Mouse (Mus musculus) heart, postnatal 36 days (tissue): Measurements from ENCODE around the gene Imp3. TPM values are rescaled to one million over a fixed set of nuclear protein-coding genes. Genes with fewer than 3 reads are reported as not detected.
"Not testable (repeated sequence)": the region's sequence is repeated elsewhere in the genome, so short reads cannot be mapped to it uniquely, and the experiment has no call there.

ENCODE experiments used
- DNase-seq, 2 experiments: peaks; one replicate each; pipeline ENCODE4 v3.0.0; 2021 to 2022
- intact Hi-C: fragments of 180-260 bp; cut with DNase I; formaldehyde crosslinking; loops from one replicate; pipeline ENCODE4 v1.15.1; 2025
- total RNA-seq, 2 experiments: library from RNA; stranded (reverse); gene quantifications; 2 replicates each; pipeline ENCODE4 v1.2.3; 2021

Imp3 gene
- total RNA-seq, 2 experiments from 2014 or later, result 55.1 to 60.7 TPM

DNA sequence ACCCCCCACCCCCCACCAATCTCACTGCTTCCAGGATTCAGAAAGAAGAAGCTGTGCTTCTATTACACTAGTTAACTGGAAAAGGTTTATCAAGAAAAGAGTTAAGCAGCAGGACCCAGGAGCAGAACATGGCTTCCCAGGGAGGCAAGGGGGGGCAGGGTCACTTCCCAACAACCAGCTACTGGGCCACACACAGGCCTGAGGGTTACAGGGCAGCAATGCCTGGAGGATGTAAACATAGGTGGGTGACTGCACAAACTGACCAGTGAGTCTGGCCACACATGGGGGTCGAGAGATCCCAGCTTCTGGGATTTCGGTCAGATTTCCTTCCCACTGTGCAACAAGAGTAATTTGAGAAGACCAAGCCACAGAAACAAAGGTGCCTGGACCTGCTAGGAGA is 20.1 kb upstream of the Imp3 start:
- no peak for DNase-seq
- intact Hi-C loops, result no loop called here

DNA sequence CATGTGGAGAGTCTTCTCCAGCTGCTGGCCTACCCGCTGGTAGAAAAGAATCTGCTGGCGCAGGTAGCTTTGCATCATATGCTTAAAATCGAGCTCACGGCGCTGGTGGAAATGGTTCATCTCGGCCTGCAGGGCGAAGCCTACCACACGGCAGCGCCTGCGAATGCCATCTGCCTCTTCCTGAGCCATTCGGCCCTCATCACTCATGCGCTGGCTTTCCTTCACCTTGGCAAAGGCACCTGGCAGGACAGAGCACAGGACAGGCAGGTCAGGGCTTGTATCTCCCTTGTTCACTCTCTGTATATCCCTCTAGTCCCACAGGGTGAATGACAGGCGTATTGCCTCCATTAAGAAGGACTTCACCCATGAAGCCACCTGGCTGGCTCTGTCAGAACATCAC is 18.8 kb upstream of the Imp3 start:
- no peak for DNase-seq
- intact Hi-C loops, result no loop called here

DNA sequence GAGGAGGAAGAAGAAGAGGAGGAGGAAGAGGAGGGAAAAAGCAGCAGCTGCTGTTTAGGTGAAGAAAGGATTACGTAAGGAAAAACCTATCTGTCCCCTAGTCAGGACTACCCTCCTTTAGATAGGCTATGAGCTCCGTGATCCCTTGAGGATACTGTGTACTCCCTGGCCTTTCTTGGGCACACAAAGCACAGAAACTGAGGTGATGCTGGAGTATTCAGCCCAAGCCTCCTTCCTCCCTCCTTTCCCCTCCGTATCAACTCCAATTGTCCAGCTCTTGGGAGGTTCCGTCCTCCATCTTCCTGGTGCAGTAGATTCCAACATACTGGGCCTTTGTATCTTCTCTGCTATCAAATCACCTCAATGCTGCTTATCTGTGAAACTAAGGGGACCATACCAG is 14.5 kb upstream of the Imp3 start:
- intact Hi-C loops, result loop anchor here (2.0 kb wide), 1 partner anchor 26 kb away; no protein-coding TSS in a partner anchor
- no peak for DNase-seq

DNA sequence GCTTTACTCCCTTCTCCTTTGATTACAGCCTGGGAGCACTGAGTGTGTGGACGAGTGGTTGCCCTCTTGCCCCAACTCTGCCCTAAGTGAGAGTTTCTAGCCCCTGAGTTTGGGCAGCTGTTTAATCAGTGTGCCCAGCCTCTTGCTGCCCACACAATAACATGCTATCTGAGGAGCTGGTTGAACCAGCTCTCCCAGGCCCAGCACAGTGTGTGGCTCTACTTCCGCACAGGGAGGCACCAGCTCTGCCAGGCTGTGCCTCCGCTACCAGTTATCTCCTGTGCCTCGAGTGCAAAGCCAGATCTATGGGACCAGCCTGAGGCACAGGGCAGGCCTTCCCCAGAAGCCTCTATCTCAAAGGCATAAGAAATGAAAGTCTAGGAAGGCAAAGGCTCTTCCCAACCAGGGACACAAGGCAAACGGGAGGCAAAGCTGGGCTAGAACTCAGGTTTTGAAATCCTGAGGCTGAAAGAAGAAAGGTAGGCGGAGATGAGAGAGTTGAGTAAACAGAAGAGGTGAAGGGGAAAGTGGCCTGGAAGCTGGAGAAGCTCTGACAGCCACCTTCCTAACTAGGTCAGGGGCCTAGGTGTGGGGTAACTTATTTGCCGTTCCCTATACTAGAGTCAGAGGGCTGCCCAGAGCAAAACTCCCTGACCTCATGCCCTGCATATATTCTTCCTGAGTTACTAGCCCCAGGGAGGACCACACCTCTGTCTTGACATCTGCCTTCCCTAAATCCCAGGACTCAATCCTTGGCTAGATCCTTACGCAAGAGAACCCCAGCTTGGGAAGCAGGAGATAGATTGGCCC is 13.2 kb upstream of the Imp3 start:
- no peak for DNase-seq

DNA sequence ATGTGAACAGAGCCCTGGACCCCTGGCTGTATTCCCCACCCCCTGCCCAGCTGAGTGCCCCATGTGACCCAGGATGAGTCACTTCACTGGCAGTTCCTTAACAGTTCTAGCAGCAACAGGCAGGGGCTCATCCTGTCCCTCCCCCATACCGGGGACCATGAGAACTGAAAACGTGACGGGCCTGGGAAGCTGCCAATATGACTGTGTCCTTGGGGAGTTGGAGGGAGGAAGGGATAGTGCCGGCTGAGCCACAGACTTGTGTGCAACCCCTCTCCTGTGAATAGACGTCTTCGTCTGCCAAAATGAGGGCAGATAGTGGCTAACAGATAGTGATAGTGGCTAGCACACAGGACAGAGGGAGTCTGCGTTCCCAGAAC is 12.6 kb upstream of the Imp3 start:
- intact Hi-C loops, result no loop called here
- DNase-seq, result peak; percentile 90 to 92

More for the DNA sequence above, 13.2 kb upstream of the Imp3 start:
- intact Hi-C loops, result loop anchor here (2.0 kb wide), 1 partner anchor 27 kb away; no protein-coding TSS in a partner anchor

DNA sequence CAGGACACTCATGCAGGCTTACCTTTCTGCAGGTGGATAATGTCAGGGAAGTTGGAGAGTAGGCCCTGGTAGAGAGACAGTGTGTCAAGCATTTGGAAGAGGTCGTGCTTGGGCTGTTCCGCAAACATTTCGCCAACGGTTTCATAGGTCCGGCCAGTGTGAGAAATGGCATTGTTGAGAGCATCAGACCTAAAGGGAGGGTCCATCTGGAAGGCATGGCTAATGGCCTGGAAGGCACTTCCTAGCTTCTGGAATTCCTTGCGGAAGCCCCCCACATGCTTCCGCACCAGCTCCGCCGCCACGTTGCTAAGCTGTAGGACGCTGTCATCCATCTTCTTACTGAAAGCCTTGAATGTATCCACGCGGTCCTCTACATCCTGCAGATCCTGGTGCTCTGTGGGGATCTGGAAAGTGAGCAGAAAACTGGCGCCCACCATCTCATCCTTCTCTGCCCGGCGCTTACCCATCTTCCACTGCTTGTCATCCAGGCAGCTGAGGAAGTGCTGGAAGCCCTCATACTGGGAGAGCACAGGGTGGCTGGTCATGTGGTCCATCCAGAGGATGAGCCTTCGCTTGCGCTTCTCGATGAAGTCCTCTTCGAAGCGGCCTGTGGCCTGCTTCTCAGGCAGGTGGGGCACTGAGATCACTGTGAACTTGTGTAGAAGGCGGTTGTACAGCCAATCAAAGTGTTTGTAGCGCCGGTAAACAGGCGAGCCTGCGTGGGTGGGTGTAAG is 11.8 kb upstream of the Imp3 start:
- DNase-seq, result peak in 1 of 2 experiments; percentile 41
- intact Hi-C loops, result loop anchor here (2.0 kb wide), 1 partner anchor 35 kb away; no protein-coding TSS in a partner anchor

DNA sequence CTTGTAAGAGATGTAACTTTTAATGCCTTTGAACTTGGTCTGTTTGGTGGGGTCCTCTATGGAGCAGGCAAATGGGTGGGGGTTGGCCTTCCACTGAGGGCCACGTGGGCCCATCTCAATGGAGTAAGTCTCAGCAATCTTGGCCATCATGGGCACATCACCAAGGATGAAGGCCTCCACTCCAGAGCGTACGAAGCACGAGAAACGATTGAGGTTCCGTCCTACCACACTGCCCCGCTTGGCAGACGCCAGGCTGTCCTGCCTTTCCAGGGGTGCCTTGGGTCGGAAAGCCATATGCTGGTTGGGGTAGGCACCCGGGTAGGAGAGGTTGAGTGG is 11.3 kb upstream of the Imp3 start:
- intact Hi-C loops, result loop anchor here (2.0 kb wide), 1 partner anchor 35 kb away; no protein-coding TSS in a partner anchor
- DNase-seq, result no peak

DNA sequence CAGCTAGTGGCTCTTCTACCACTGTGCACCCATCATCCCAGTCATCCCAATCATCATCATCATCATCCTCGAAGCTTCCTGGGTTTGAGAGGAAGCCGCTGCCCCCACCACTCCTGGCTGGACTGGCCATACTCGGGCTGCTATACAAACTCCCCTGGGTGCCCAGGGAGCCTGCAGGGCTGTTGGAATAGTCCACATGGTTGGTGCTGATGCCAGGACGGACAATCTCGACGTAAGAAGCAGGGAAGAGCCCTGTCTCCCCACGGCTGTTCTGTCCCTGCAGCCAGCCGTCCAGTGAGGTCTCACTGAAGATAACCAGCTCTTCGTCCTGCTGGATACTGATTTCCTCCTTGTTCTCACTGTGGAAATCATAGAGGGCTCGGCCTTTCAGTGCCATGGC is 10.9 kb upstream of the Imp3 start:
- DNase-seq, result no peak
- intact Hi-C loops, result loop anchor here (2.0 kb wide), 1 partner anchor 36 kb away; no protein-coding TSS in a partner anchor

DNA sequence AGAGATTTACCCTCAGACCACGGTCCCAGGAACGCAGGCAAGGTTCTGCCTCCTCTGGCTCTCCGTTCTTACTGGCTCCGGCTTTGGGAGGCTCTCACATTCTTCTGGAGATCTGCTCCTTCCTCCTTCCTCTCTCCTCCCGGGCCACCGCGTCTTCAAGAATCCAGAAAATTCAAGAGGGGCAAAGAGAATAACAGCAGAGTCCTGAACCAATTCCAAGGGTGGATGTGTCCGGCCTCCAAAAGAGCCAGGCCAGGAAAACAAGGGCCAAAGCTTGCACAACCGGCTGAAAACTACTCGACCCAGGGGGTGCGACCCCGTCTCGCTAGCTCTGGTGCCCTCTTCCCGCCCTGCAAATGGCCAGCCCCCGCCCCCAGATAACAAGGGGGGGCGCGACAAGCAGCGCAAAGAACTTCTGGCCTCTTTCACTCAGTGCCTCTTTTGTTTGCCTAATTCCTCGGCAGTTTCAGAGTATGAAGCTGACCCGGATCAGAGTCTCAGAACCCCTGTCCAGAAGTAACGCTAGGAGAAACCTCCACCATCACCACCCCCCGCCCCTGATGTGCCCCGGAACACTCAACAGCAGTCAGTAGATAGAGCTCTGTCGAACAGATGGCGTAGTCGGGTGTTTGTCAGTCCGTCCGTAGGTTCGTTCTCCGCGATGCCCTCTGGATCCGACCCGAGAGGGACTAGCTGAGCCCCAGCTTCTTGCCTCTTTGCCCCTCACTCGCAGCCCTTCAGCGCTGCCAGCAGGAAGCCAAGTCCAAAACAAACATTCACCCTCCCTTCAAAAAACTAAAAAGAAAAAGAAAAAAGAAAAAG is 9.9 kb upstream of the Imp3 start:
- DNase-seq, result peak; percentile 59 to 71
- intact Hi-C loops, result loop anchor here (1.0 to 2.0 kb wide), 3 partner anchors 23 to 204 kb away; partner anchors contain the start of gene Snupn

DNA sequence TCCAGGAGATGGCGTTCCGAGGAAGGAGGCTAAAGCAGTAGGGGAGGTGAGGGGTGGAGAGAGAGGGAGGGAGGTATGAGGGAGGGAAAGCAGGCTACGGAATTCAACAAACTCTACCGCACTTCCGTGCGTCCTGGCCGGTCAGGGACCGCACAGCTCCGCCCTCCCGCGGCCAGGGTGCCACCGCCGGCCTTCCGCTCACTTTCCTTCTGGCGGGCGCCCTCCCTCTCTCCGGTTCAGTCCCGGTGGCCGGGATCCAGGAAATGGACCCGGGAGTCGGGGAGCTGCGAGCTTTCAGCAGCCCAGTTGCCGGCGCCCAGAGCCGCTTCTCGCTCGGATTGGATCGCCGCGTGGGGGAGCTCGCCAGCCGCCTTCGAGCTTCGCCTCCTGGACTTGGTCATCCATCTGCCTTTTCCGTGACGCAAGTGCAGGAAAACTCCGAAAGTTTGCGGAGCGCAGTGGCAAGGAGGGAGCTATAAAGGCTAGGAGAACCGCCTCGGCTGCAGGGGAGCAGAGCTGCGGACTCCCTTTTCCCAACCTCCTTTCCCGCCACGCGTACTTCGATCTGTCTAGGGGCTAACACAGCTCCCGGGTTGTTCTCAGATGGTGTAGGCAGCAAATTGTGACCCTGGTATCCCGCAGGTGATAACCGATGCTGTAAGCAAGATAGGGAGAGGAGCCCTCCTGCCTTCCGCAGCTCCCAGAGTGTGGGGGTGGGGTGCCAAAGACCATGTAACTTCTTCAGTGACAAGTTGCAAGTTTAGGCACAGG is 9.0 kb upstream of the Imp3 start, which contains the start of gene Snx33:
TSS of gene Snx33 (minus strand) at position 331 of the 771 bp plus-strand sequence.
- DNase-seq, result peak; percentile 95 to 97

DNA sequence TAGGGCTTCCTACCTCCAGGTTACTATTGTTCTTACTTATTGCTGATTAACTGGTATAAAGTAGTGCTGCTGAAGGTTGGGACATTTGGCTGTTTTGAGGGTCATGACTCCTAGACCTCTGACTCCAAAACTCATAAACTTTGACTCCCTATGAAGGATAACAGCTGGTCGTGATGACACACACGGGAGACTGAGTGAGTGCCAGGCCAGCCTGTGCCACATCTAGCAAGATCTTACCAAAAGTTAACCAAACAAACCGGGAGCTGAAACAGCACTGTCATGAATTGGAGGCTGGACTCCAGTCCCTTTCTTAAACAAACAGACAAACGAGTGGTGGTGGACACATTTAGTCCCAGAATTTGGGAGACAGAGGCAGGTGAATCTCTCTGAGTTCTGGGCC is 7.8 kb upstream of the Imp3 start:
- DNase-seq, result no peak
- intact Hi-C loops, result loop anchor here (2.0 kb wide), 1 partner anchor 21 kb away; the partner anchor contains the start of gene Snupn

More for the DNA sequence above, 9.0 kb upstream of the Imp3 start, which contains the start of gene Snx33:
- intact Hi-C loops, result loop anchor here (1.0 to 2.0 kb wide), 2 partner anchors 23 to 203 kb away; partner anchors contain the start of gene Snupn

DNA sequence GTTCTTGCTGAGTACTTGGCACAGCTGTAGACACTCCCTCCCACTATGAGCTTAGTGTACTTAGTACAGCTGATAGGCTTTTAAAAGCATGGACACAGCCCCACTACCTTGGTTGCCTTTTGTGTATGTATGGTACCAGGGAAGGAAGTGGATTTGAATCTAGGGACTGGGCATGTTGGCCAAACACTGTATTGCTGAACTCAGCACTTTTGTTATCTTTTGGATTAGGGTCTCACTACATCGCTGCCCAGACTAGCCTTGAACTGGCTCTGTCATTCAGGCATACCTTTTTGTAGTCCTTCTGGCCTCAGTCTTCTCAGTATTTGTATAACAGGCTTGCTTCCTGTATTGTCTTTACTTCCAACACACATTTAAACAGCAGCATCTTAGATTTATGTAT is 6.7 kb upstream of the Imp3 start:
- intact Hi-C loops, result no loop called here
- DNase-seq, result no peak

DNA sequence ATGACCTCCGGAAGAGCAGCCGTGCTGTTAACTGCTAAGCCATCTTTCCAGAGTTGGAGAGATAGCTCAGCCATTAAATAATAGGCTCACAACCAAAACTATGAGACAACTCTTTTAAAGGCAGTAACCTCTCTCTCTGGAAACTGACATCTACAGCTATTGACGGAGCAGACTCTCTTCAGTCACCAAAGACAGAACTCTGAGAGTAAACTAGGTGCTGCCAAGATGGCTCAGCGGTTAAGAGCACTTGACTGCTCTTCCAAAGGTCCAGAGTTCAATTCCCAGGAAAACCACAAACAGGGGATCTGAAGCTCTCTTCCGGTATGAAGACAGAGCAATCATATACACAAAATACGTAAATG is 433 bp upstream of the Imp3 start:
- no peak for DNase-seq
- intact Hi-C loops, result loop anchor here (5.0 kb wide), 1 partner anchor 60 kb away; no protein-coding TSS in a partner anchor

DNA sequence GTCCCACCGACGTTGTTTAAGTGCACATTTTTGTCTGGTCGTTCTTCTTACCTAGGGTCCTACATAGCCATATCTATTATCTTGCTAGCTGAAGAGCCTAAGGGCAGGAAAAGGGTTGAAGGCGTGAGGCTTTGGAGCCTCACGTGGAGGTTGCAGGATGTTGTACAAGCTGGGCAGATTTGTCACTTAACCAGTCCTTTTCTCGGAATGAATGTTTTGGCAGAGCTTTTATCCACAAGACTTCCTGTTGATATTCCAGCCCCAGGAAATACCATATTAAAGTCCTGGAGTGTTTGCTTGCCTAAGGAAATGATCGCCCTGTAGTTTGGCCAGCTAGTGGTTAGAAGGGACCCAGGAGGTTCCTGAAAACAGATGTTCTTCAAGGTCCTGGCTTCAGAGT is 1.1 kb downstream of the Imp3 start:
- peak in 1 of 2 experiments; percentile 39 for DNase-seq
- intact Hi-C loops, result loop anchor here (1.0 to 5.0 kb wide), 2 partner anchors 12 to 59 kb away; partner anchors contain the start of gene Snupn

DNA sequence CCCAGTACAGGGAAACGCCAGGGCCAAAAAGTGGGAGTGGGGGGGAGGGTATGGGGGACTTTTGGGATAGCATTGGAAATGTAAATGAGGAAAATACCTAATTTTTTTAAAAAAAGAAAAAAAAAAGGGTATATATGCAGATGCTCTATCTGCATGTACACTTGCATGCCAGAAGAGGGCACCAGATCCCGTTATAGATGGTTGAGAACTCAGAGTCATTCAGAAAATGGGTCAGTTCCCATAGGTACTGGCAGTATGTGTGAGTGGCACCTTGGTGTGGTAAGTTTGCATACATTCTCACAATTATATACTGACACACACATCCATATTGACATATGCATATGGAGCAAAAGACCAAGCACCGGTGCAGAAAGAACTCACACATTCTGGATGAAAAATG is 10.2 kb downstream of the Imp3 start:
- peak; percentile 38 to 50 for DNase-seq
- intact Hi-C loops, result loop anchor here (5.0 kb wide), 1 partner anchor 90 kb away; no protein-coding TSS in a partner anchor

DNA sequence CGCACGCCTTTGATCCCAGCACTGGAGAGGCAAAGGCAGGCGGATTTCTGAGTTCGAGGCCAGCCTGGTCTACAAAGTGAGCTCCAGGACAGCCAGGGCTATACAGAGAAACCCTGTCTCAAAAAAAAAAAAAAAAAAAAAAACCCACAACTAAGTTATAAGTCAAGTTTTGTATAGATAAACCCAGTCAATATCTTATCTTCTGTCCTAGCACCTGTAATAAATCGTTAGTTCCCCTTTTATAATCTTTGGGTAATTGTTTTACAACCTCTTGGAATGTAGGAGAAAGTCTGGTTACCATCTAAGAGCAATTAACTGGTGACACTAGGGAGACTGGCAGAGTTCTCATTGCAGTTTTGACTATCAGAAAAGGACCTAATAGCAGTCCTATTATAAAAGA is 11.4 kb downstream of the Imp3 start:
- intact Hi-C loops, result loop anchor here (2.0 to 5.0 kb wide), 2 partner anchors 89 to 182 kb away; partner anchors contain the start of gene Man2c1
- not testable (repeated sequence) for DNase-seq

DNA sequence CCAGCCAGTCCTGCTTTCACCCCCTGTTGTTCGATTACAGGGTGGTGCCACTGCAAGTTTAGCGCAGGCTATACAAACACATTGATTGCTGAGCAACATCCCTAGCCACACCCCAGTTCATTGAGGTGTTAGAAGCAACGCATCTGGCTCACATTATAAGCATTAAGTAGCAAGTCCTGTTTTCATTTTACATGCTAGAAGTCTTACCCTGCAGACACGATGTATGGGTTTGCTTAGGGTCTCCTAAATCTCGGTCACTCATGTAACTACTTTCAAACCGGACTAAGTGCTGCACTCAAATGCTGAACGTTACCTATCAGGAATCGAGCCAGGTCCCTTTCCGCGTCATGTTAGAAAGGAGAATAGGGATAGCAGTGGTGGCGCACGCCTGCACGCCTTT is 12.5 kb downstream of the Imp3 start:
- intact Hi-C loops, result loop anchor here (1.0 to 5.0 kb wide), 6 partner anchors 11 to 181 kb away; partner anchors contain the start of genes Man2c1, Ptpn9 and Snx33
- DNase-seq, result no peak

DNA sequence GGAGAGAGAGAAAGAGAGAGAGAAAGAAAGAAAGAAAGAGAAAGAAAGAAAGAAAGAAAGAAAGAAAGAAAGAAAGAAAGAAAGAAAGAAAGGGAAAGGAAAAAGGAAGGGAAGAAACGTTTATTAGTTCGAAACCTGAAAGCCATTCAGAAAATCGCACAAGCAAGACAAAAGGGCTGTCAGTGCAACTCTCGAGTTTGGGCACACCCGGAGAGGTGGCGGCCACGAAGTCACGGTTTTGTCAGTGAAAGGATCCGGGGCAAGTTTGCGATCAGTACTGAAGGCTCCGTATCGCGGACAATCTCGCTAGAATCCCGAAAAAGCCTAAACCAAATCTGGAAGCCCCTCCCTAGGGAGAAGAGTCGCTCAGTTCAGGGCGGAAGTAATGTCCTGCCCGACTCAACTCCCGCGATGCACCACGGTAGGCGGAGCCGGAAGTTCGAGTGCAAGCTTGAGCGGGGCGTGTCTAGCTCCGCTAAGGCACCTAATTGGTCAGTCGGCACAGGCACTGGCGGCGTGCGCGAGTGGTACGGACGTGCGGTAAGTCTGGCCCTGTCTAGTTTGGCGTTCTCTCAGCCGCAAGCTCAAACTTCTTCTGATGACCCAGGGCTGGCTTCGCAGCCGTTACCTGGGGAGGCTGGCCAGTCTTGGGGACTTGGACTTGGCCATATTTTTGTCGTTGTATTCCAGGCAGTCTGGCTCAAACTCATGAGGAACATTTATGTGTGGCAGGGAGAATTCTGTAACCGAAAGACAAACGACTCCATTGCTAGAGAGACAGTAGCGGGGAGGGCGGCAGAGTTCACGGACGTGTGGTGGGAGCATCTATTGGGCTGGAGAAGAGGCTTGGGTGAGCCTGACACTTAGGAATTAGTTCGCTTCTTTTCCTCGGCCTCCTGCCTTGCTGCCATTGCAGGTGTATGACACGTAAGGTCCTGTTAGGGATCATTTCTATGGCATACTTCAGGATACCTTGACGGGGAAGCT is 13.4 kb downstream of the Imp3 start, which contains the start of gene Snupn:
TSS of gene Snupn (plus strand) at position 465 of the 987 bp plus-strand sequence.
- DNase-seq, result peak; percentile 97 to 98
- intact Hi-C loops, result loop anchor here (1.0 to 2.0 kb wide), 4 partner anchors 12 to 60 kb away; partner anchors contain the start of genes Ptpn9 and Snx33
